Mouse (Mus musculus) gastrocnemius, adult 8-10 months (tissue): Measurements from ENCODE around the gene Rap1gap. TPM values are rescaled to one million over a fixed set of nuclear protein-coding genes. Genes with fewer than 3 reads are reported as not detected.

ENCODE experiments used
- DNase-seq, 2 experiments: peaks; one replicate each; pipeline ENCODE4 v3.0.0; 2022; ENCODE audit warnings: low spot score in 2 of 2
- total RNA-seq, 4 experiments: library from RNA; stranded (reverse); gene quantifications; 2 replicates each; pipeline ENCODE4 v1.2.4; 2022

The Rap1gap gene
- total RNA-seq, 4 experiments from 2014 or later = 6.1 to 10.2 (median 6.6) TPM

DNA sequence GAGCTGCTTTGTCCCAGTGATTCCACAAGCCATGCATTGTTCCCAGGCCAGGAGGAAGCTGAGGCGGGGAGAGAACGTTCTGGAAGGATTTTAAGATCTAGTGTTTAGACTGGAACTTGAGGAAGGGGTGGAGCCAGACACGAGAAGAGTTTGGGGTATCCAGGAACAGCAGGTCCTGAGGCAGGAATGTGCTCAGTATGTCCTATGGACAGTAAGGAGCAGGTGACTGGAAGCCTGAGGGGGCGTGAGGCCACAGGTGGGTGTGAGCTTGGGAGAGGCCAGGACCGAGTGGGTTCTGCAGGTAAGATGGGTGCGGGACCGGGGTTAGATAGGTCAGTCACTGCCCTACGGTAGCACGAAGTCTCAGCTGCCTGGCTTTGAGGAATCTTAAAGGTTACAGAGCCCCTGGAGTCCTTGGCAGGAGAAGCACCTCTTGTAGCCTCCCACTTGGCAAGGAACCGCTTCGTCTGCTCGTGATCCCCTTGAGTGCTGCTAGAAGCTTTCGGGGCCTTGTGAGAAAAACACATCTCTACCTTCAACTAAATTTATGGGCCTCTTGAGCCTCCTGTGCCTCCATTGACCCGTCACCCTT is 22.8 kb downstream of the Rap1gap start:
- no peak for DNase-seq

DNA sequence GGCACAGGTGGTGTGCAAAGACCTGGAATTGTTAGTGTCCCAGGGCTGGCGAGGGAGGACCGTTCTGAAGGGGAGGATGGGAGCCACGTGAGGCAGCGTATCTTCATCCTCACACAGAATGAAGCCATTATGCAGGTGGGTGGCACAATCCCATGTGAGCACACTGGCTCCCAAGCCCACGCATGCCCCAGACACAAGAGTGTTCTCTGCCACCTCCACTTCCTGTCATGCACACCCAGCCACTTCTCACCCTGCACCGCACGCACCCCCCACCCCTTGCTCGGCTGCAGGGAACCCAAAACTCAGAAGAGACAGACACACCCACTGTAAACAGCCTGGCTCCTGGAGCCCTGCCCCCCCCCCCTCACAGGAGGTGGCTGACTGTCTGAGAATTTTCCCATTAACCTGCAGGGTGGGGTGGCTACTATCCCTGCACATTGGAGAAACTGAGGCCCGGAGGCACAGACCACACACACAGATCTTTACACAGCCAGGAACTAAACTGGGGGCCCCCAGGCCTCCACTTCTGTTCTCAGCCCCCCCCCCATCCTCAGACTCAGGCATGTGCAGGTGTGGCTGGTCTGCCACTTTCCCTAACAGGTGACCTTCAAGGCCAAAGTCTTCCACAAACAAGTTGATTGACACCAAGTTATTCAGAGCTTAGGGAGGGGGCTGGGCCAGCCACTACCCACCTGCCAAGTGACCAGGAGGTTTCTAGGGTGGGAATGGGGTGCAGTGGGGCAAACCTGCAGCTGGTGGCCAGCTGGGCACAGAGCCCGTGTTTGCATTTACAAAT is 27.8 kb downstream of the Rap1gap start:
- DNase-seq = no peak

GRCm38 (mm10) chr4:137695300-137695699 is 30.8 kb downstream of the Rap1gap start:
- no peak for DNase-seq

- no peak for DNase-seq
Measured at GRCm38 (mm10) chr4:137695900-137696299, 31.4 kb downstream of the Rap1gap start.

GRCm38 (mm10) chr4:137697156-137697885 is 32.8 kb downstream of the Rap1gap start:
- DNase-seq = no peak

DNA sequence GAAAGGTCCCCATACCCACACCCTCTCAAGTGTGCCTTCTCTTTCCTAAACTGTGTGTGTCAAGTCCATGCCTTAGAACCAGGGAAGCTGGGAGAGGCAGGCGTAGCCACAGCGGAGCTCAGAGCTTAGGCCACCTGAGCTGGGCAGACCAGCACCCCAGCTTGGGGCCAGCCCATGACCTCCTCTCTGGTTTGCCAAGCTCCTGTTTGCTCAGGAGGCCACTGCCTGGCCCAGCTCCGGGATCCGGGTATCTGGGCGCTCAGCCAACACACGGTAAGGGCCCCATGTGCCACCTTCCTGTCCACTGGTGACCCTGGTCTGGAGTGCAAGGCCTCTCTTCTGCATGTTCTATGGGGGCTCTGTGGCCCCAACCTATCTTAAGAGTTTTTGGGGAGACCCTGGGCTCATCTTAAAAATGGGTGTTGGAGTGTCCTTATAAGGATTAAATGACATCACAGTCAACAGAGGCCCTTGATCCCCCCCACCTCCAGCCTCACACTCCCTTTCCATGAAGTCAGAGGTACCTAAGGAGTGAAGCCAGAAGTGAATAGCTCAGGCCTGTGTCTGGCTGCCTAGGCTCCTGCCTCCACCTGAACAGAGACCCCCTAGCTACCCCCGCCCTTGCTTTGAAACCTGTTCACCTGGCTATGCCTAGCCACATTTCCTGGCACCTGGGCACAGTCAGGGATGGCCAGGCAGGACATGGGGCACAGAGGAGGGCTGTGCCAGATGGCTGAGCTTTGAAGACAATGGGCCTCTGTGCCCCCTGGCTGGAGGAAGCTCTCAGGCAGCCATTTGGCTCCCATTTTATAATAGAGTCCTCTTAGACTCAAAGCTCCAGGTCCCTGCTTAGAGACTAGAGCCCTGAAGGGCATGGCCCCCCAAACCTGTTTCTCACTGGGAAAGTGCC is 33.8 kb downstream of the Rap1gap start:
- no peak for DNase-seq

DNA sequence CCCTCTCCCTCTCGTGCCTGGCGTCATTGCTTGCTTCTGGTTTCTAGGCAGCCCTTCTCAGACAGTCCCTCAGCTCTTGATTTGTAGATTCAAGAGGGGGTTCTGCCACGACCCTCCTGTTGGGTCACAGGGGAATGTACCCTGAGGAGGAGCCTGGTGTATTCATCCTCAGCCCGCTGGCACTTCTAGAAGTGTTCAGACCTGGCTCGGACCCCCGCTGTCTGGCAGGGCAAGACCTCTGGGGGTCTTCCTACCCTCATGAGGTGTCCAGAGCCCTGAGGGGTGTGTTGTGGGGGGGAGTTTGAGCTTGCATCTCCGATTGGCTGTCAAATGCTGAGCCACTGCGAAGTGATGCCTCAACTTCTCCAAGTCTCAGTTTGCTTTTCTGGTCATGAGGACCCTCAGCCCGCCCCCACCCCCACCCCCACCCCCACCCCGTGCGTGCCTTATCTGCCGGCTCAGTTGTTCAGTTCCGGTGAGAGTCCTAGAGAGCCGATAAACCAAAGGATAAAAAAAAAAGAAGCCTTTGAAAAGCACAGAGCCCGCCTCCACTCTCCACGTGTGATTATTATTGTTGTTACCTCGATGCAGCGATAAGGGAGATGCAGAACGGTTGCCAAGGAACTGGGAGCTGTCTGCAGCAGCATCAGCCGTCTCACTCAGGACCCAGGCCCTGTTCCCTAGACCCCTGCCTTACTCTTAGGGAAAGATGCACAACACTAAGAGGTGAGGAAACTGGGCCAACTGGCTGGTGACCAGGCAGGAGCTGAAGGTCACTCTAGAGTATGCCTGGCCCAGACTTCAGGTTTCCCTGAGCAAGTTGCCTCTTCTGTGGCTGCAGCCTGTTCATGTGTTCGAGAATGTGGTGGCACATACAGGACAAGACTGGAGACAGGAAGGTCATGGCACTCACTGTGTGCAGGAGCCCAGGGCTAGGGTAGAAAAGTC is 35.0 kb downstream of the Rap1gap start:
- no peak for DNase-seq

- no peak for DNase-seq
Measured at GRCm38 (mm10) chr4:137700960-137701359, 36.4 kb downstream of the Rap1gap start.

- DNase-seq = no peak
Measured at GRCm38 (mm10) chr4:137703077-137703476, 38.6 kb downstream of the Rap1gap start.

- DNase-seq = no peak
Measured at GRCm38 (mm10) chr4:137704561-137704960, 40.0 kb downstream of the Rap1gap start.

- DNase-seq = no peak
Measured at GRCm38 (mm10) chr4:137705379-137705778, 40.9 kb downstream of the Rap1gap start.

- DNase-seq = no peak
Measured at GRCm38 (mm10) chr4:137706510-137706909, 42.0 kb downstream of the Rap1gap start.

DNA sequence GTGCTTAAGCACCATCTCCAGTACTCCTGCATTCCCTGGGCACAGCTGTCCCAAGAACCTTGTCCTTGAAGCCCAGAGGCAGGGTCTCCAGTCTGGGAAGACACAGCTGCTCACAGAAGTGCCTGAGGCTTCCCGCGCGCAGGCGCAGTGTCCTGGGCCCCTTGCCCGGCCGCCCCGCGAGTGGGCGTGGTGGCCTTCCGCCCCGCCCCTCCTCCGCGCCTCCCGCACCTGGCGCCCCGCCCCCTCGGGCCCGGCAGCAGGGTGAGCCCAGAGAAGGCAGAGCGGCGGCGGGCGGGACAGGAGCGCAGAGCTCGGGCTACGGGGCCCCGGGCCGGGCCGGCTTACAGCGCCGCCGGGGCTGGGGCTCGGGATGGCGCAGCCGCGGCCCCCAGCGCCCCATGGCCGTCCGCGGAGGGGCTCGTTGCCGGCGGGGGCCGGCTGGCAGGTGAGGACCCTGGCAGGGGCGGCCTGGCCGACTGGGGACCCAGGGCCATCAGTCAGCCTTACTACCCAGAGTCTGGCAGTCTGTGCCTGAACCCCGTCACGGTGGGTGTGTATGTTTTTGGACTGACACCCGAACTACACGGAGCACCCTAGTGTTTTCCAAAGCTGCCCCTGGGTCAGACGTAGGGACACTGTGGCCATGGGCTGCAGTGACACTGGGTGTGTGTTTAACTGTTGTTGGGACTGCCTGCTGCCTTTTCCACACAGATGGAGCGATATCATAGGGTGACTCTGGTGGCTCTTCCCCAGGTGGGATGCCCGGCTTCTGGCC is 42.9 kb downstream of the Rap1gap start:
- peak; percentile 75 to 85 for DNase-seq

DNA sequence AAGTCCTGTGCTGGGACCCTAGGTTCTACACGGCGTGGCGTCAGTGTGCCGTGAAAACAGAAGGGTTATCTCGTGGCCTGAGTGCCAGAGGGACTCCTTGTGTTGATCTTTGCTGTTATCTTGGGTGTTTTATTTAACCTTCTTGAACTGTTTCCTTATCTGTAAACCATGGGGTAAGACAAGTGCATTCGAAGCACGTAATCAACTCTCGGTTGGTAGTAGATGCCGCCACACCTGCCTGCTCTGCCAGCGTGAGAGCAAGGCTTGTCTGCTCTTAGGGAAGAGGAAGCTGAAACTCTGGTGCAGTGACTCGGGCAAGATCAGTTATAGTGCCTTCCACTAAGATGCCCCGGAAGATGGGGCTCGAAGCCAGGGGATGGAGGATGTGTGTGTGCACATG is 48.4 kb downstream of the Rap1gap start:
- DNase-seq = no peak

DNA sequence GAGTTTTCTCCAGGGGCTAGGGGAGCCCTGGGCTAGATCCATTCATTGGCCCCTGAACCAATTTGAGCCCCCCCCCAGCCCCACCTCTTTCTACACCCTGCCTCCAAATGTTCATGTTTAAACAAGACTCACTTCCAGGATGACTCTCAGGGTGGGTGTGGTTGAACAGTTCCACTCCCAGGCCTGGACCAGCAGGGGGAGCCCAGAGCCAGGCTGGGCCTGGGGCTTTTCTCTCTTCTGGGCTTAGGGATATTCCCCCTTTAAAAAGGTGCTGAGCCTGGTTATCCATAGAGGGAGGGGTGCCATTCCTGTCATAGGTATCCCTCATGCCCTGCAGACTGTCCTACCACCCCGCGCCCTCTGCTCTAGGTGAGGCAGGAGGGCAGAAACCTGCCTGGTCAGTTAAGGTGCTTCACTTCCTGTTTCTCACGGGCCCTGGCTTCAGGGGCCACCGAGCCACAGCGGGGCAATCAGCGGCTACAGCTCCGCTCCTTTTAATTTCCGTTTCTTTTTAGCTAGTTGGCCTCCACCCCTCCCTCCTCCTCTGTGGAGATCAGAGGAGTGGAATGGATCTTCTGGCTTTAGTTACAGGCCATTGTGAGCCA is 49.6 kb downstream of the Rap1gap start:
- no peak for DNase-seq

- no peak for DNase-seq
Measured at GRCm38 (mm10) chr4:137717005-137717404, 52.5 kb downstream of the Rap1gap start.

GRCm38 (mm10) chr4:137717671-137718070 is 53.1 kb downstream of the Rap1gap start:
- no peak for DNase-seq

- no peak for DNase-seq
Measured at GRCm38 (mm10) chr4:137719378-137720077, 55.0 kb downstream of the Rap1gap start.
